Mouse (Mus musculus) monocyte, adult 5-6 weeks (primary cell): ENCODE data around the gene Phka2. TPM values are rescaled to one million over a fixed set of nuclear protein-coding genes. Genes with fewer than 3 reads are reported as not detected.
A peak's percentile ranks its signal among the peaks of the same experiment; 100 is the strongest.

Experiments used
- ATAC-seq: fragments of 153-309, 156-312 bp; replicated peaks from 2 replicates; pipeline ENCODE4 v1.8.0; 2017; ENCODE audit warnings: mild to moderate bottlenecking; ENCODE audit not compliant: low TSS enrichment, insufficient number of reproducible peaks, severe bottlenecking, poor library complexity, low FRiP score
- total RNA-seq: library from RNA; stranded (forward); fragments of 200-1000, 200-491, 200-594 nt; gene quantifications from 3 replicates; pipeline ENCODE4 v1.2.3, GENCODE M21; 2017

The Phka2 gene
- 17.5 to 40.7 TPM (median 33.9 TPM) in 3 replicates for total RNA-seq

GRCm38 (mm10) chrX:160502048-160503041, at the start of gene Phka2:
Phka2 (plus strand) TSS chrX:160502166.
- peak; percentile 96 for ATAC-seq

- ATAC-seq = no peak
Measured at GRCm38 (mm10) chrX:160455686-160456085, 46.3 kb upstream of the Phka2 start.

DNA sequence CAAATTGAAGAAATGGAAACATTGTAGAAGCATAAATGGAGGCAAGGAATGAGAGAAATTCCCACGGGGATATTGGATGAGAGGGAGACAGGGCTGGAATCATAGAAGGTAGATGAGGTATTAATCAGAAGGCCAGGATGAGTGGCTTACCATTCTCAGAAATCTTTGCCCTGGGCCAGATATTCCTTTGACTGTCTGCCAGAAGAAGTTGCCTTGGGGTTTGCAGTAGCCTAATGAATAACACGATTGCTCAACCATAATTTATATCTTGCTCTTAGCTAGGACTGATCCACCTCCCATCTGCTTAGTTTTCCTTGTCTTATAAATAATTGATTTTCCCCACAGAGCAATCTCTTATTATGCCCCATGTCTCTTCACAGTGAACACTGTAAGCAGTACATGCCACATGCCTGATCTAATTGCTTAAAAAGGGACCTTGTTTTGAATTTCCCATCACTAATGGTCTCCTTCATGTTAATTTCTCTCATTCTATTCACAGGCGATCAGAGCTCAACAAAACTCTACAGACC, 30.6 kb upstream of the Phka2 start:
- ATAC-seq = no peak

GRCm38 (mm10) chrX:160489784-160490183, 12.2 kb upstream of the Phka2 start:
- ATAC-seq = no peak

GRCm38 (mm10) chrX:160494333-160494732, 7.6 kb upstream of the Phka2 start:
- ATAC-seq = no peak

GRCm38 (mm10) chrX:160494921-160495320, 7.0 kb upstream of the Phka2 start:
- ATAC-seq = no peak

DNA sequence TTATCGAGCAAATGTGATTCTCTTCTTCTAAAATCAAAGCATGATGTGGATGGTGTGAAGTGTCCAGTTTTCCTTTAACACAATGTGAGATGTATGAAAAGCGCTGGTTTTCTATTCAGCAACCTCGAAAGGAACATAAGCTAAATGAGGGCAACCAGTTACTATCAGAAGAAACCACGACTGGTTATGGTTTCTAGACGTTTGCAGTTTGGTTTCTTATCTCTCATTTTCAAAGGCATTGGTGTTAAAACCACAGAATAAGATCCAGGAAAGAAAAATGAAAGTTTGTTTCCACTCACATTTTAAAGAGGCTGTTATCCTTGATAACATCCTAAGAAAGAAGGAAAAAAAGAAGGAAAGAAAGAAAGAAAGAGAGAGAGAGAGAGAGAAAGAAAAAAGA, 5.5 kb upstream of the Phka2 start:
- ATAC-seq = no peak

DNA sequence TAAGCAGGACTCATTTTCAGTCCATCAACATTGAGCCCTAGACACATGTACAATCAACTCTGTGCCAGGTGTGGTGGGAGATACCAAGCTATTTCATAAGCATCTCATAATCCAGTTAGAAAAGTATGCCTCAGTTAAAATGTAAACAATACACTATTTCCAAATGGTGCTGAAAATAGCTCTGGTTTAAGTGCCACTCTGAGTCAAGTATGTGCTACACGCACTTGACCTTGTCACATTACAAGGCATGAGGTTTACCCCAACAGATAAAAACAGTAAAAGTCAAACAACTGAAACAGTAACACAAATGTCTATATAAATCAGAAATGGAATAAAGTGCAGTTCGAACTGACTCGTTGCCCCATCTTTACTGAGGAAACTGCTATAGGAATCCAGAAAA, 871 bp upstream of the Phka2 start:
- no peak for ATAC-seq

DNA sequence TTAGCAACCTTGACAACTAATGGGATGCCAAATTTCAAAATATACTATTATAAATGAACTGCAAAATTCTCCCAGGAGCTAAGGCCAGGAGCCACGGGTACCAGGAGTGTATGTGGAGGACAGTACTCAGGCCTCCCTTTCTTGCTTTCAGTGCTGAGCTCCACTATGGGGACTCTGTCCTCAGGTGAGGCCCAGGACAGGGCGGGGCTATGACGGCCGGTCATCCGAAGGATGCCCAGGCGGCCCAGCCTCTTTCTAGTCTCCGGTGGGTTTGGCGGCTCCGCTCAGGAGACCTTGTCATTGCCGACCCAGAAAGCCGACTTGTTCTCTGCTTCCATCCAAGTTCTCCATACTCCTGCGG, 299 bp upstream of the Phka2 start:
- ATAC-seq = peak; percentile 16; the same call in 1 of the 2 replicates

GRCm38 (mm10) chrX:160509046-160509445, 7.1 kb downstream of the Phka2 start:
- no peak for ATAC-seq

GRCm38 (mm10) chrX:160510197-160510596, 8.2 kb downstream of the Phka2 start:
- peak; percentile 68; the same call in 1 of the 2 replicates for ATAC-seq

DNA sequence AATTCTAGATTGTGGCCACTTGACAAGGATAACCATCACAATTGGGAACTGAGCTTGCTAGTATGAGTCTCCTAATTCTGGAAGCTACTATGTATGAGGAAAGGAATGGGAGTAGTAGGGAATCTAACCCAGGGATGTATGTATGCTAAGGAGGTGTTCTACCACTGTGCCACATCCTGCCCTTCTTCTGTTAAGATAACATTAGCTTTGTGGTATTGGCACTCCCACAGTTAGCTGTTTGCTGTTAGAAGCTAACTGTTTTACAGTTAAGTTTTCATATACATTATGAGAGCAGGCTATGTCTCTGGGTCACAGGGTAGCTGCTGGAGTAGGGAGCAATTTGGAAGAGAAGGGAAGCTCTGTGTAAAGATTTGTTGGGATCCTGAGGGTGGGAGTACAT, 14.1 kb downstream of the Phka2 start:
- no peak for ATAC-seq

DNA sequence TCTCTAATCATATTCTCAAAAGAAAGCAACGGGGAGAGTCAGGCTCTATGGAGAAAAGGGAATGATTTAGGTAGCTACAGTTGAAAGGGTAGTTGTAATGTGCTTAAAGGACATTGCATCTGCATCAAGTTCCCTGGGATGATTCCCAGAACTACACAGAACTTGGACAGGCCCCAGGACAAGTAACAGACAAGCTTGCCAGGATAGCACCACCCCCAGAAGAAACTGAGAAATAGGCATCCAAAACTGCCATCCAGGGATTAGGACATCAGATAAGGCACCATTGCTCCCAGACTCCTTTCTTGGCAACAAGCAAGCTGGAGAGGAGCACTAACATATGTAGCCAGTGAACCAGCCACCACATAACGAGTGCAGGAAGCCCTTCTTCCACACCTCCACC, 40.8 kb downstream of the Phka2 start:
- no peak for ATAC-seq

DNA sequence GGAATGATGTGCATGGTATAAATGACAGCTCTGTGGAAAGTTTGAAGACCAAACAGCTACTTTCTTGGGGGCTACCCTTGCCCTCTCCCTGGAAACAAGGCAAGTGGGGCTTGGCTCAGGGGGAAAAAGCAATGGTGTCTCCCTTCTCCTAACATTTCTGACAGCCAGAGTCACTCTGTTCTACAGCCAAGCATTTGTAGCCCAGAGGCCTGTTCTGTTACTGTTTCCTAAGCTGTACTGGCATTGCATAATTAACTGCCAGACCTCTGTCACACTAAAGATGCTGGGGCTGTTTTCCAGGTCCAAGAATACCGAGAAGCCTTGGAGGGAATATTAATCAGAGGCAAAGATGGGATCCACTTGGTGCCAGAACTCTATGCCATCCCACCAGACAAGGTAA, 46.9 kb downstream of the Phka2 start:
- ATAC-seq = no peak

GRCm38 (mm10) chrX:160552066-160552465, 50.1 kb downstream of the Phka2 start:
- ATAC-seq = no peak

DNA sequence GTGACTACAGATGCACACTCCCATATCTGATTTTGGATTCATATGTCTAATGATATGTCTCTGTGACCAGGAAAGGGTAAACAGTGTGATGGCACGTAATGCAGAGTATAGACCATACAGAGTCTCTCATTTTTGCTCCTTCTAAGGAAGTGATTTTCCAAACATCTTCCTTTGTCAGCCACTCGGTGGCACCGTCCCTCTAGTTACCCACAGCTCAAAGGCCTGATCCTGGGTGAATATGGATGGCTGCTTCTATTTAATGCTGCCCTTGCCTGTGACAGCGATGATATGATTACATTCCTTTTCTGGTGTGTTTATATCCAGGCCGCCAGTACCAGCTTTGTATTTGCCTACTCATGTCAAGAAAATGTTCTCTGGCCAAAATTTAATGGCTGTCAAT, 81.6 kb downstream of the Phka2 start:
- no peak for ATAC-seq

GRCm38 (mm10) chrX:160584148-160584838, 82.3 kb downstream of the Phka2 start:
- no peak for ATAC-seq

DNA sequence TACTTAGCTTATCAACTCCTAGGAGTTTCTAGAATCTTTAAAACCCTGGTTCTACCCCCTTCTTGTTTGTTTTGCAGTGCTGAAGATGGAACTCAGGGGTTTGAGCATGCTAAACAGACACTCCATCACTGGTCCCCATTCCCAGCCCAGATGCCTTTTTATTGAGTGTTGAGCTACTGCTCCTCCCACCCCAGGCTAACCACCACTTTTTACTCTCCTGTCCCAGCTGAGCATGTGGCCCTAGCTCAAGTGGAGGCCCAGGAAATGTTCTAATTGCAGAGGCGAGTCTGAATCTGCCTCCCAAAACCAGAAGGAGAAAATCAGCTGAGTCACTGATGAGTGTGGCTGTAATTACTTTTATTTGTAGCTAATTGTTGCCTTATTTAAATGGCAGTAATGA, 83.1 kb downstream of the Phka2 start:
- ATAC-seq = no peak

DNA sequence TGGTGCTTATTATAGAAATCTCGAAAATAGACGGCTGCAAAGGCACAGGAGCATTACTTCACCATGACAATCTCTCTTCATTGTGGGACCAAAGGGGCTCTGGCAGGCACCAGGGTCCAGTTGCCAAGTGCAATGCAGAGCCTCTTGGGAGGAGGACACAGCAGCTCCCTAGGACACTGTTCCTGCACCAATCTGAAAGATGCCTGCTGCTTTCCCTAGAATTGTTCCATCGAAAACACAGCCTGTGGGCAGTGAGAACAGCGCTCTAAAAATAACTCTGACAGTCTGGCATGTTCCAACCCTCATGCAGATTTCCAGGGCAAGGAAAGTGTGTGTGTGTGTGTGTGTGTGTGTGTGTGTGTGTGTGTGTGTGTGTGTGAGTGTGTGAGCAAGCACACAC, 86.6 kb downstream of the Phka2 start:
- ATAC-seq = no peak

GRCm38 (mm10) chrX:160590147-160590546, 88.2 kb downstream of the Phka2 start:
- no peak for ATAC-seq
